Mouse (Mus musculus): ENCODE results near the gene Ets1. TPM values are rescaled to one million over a fixed set of nuclear protein-coding genes. Genes with fewer than 3 reads are reported as not detected.
A peak's percentile ranks its signal among the peaks of the same experiment; 100 is the strongest.

The Ets1 gene
- total and polyA plus RNA-seq, 3 experiments, result 10.0 to 23.5 (median 19.8) TPM

DNA sequence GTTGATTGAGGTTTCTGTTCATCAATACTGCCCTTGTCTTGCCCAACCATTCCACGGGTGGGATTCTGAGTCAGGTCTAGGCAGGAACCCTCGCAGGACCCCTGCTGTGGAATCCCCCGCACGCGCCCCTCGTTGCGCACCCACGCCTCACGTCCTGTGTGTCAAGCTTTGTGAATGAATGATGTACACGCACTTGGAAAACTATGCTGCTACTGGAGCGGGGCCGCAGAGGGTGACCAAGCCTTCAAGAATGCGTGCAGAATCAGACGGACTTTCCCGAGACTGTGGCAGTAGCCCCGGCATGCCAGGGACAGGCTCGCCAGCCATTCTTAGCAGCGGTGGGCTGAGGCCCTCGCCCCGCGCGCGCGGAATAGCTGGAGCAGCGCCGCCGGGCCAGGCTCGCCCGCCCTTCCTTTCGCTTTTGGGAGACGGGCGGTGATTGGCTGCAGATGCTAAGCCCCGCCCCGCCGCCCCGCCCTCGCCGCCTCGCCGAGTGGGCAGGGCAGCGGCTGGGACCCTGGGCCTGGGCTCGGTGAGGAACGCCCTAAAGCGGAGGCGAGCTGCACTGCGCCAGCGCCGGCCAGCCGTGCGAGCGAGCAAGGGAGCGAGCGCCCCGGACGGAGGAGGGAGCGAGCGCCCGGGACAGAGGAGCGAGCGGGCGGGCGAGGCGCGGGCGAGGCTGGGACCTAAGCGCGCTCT, 59.6 kb downstream of the Ets1 start (continued):
- TF ChIP-seq HCFC1 (IDR thresholded peaks at IDR 0.05; ENCODE audit: low read depth, low read length), result no peak
- peak; percentile 70; the same call in 1 of the 2 replicates for TF ChIP-seq POLR2AphosphoS2 (IDR thresholded peaks at IDR 0.05; ENCODE audit: low read depth, low read length)
- peak in 1 of 2 experiments; percentile 34; a peak in 1 of 4 replicates for TF ChIP-seq CTCF (conservative IDR thresholded peaks at IDR 0.05 in 1 of 2, IDR thresholded peaks at IDR 0.05 in 1 of 2; ENCODE audit: low read depth in 2 of 2, low read length in 2 of 2)
- peak; percentile 96 for TF ChIP-seq UBTF (IDR thresholded peaks at IDR 0.05; ENCODE audit: low read depth, low read length)
- peak; percentile 89 for TF ChIP-seq ZMIZ1 (IDR thresholded peaks at IDR 0.05; ENCODE audit: low read depth, low read length)
- TF ChIP-seq NRF1 (IDR thresholded peaks at IDR 0.05; ENCODE audit: low read depth, low read length), result peak; percentile 78
- TF ChIP-seq USF2 (conservative IDR thresholded peaks at IDR 0.05; ENCODE audit: low read depth, low read length), result no peak
- no peak for TF ChIP-seq MEF2A (IDR thresholded peaks at IDR 0.05; ENCODE audit: borderline replicate concordance, low read depth, low read length)
- TF ChIP-seq CHD2 (IDR thresholded peaks at IDR 0.05; ENCODE audit: low read length), result no peak
- TF ChIP-seq ZKSCAN1 (IDR thresholded peaks at IDR 0.05; ENCODE audit: borderline replicate concordance, low read depth, low read length), result no peak
- TF ChIP-seq IRF4 (IDR thresholded peaks at IDR 0.05; ENCODE audit: low read depth, low read length), result peak; percentile 56; the same call in 1 of the 2 replicates
- no peak for TF ChIP-seq USF1 (IDR thresholded peaks at IDR 0.05; ENCODE audit: low read depth, low read length)
- peak; percentile 64 for TF ChIP-seq ELF1 (IDR thresholded peaks at IDR 0.05; ENCODE audit: low read depth, low read length)
- TF ChIP-seq RAD21 (IDR thresholded peaks at IDR 0.05; ENCODE audit: low read depth, low read length), result peak; percentile 31
- TF ChIP-seq EP300 (IDR thresholded peaks at IDR 0.05; ENCODE audit: low read length), result no peak
- no peak for TF ChIP-seq CHD1 (IDR thresholded peaks at IDR 0.05; ENCODE audit: low read depth, low read length)
- TF ChIP-seq MAFK (IDR thresholded peaks at IDR 0.05; ENCODE audit: insufficient replicate concordance, low read length), result peak; percentile 12; the same call in 1 of the 2 replicates
- TF ChIP-seq NELFE (IDR thresholded peaks at IDR 0.05; ENCODE audit: low read depth, low read length), result peak; percentile 87

DNA sequence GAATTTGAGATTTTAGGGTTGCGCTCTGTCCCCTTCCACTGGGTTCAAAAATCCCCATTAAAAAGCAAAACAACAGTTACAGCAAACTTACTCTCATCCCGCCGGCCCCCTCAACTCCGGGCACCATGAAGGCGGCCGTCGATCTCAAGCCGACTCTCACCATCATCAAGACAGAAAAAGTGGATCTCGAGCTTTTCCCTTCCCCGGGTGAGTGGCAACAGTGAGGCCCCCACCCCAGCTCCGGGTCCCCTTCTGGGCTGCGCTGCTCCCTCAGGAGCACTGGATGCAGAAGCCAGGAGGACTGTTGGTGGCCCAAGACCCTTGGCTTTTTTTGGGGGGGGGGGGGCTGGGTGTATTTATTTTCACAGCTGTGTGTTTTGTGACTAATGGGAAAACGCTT, 60.2 kb downstream of the Ets1 start:
- Histone ChIP-seq H3K4me1 (ENCODE audit: control insufficient read depth in 1 of 2, insufficient read depth in 2 of 2) (peaks cover 0 to 40% of the 10 kb centered on the region in 2 experiments; a peak in 2 of 4 replicates), H3K79me2 (replicated peaks; ENCODE audit: control insufficient read depth, extremely low read depth, insufficient read depth, poor library complexity, severe bottlenecking) (no peaks in the 10 kb centered on the region), H3K27me3 (replicated peaks) (no peaks in the 10 kb centered on the region), H3K9ac (ENCODE audit: insufficient read depth, low read depth) (peak overlapping the region; percentile 46), H3K4me2 (ENCODE audit: insufficient read depth, low read depth, poor library complexity, severe bottlenecking) (peak overlapping the region; percentile 89), H3K36me3 (replicated peaks in 1 of 2; ENCODE audit: control insufficient read depth in 1 of 2, insufficient read depth in 1 of 2, low read length in 1 of 2) (peaks cover 0 to 16% of the 10 kb centered on the region in 2 experiments), H3K4me3 (replicated peaks in 1 of 3; ENCODE audit: low read depth in 2 of 3, low read length in 2 of 3, poor library complexity in 1 of 3) (peak overlapping the region; percentile 61 to 74 (median 71)), H3K9me3 (replicated peaks; ENCODE audit: low read length) (no peaks in the 10 kb centered on the region), H3K27ac (ENCODE audit: insufficient read depth, low read depth) (no peak overlapping the region)
- TF ChIP-seq USF1 (IDR thresholded peaks at IDR 0.05; ENCODE audit: low read depth, low read length), result no peak
- no peak for TF ChIP-seq ZC3H11A (IDR thresholded peaks at IDR 0.05; ENCODE audit: low read depth, low read length)
- TF ChIP-seq CHD1 (IDR thresholded peaks at IDR 0.05; ENCODE audit: low read depth, low read length), result no peak
- no peak for DNase-seq (ENCODE audit: extremely low read depth)
- dilution Hi-C loops (cut with MboI; ENCODE audit: extremely low pct_ligation_motif_present, extremely low pct_unique_long_range_greater_than_20kb, low sequenced_read_pairs) (no loop called here), in situ Hi-C loops (cut with MboI; ENCODE audit: low pct_ligation_motif_present, low pct_unique_long_range_greater_than_20kb, low sequenced_read_pairs) (loop anchor here (10.0 kb wide), 1 partner anchor 81 kb away; no protein-coding TSS in a partner anchor)

All from CH12.LX (cell line).